ENCODE assay signal across 15 mouse cellular contexts in the genomic region with DNA sequence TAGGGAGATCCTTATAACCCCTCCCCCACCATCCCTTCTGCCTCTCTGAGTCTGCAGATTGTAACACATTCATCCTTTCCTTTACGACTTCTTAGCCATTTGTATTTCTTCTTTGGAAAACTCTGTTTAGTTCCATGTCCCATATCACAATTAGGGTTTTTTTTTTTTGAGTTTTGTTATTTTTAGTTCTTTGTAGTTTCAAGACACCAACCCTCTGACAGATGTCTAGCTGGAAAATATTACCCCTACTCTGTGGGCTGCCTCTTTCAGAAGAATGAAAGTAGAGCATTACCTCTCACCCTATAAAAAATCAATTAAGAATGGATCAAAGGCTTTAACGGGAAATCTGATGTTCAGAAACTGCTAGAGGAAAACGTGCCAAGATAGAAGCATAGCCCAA.
DNase-seq lines count a peak whose midpoint lies in the region; TF ChIP-seq lines count a peak whose summit lies in the region.
"Had no signal": no experiment of that assay in that cellular context is flagged by ENCODE, and none has a peak within 500 bp of the region (broad histone marks: within the 10 kb centered on the region; RNA-seq: fewer than 3 reads in every experiment).

No protein-coding gene starts in this region.

- H3K79me2 ChIP-seq in CH12.LX (replicated peaks; ENCODE audit: control insufficient read depth, extremely low read depth, insufficient read depth, poor library complexity, severe bottlenecking): no peaks in the 10 kb centered on the region

- H3K9ac ChIP-seq in CH12.LX (ENCODE audit: insufficient read depth, low read depth): no peak overlapping the region

- no peak for TF ChIP-seq RAD21 in CH12.LX (IDR thresholded peaks at IDR 0.05; ENCODE audit: low read depth, low read length)

- dilution Hi-C loops in CH12.LX (cut with MboI; ENCODE audit: extremely low pct_ligation_motif_present, extremely low pct_unique_long_range_greater_than_20kb, low sequenced_read_pairs): no loop called here

- H3K9me3 ChIP-seq in CH12.LX (replicated peaks; ENCODE audit: low read length): no peaks in the 10 kb centered on the region
- H3K9me3 ChIP-seq: G1E had no signal

- in situ Hi-C loops in CH12.LX (cut with MboI; ENCODE audit: low pct_ligation_motif_present, low pct_unique_long_range_greater_than_20kb, low sequenced_read_pairs): no loop called here

- no peaks in the 10 kb centered on the region for H3K36me3 ChIP-seq in CH12.LX (replicated peaks in 1 of 2; ENCODE audit: control insufficient read depth in 1 of 2, insufficient read depth in 1 of 2, low read length in 1 of 2)
- H3K36me3 ChIP-seq: G1E had no signal

- DNase-seq in CH12.LX (ENCODE audit: extremely low read depth): no peak
- DNase-seq in urinary bladder, postnatal 10 days (ENCODE audit: low spot score): no peak
- DNase-seq: adrenal gland, adult 2 months; adrenal gland, adult 8-10 months; adrenal gland, postnatal 10 days; adrenal gland, postnatal 14 days; adrenal gland, postnatal 25 days; adrenal gland, postnatal 36 days; B cell, adult 2 months; cerebellum, adult 11 months; cerebellum, adult 11-12 months; cerebellum, adult 18-20 months; cerebellum, adult 2 months; cerebellum, adult 8-10 months had no signal

- no peak overlapping the region for H3K4me3 ChIP-seq in CH12.LX (replicated peaks in 1 of 3; ENCODE audit: low read depth in 2 of 3, low read length in 2 of 3, poor library complexity in 1 of 3)

- peaks cover 0 to 28% of the 10 kb centered on the region in 2 experiments; a peak in 3 of 4 replicates for H3K4me1 ChIP-seq in CH12.LX (ENCODE audit: control insufficient read depth in 1 of 2, insufficient read depth in 2 of 2)

- no peak overlapping the region for H3K4me2 ChIP-seq in CH12.LX (ENCODE audit: insufficient read depth, low read depth, poor library complexity, severe bottlenecking)

- no peak overlapping the region for H3K27ac ChIP-seq in CH12.LX (ENCODE audit: insufficient read depth, low read depth)

- no peak for TF ChIP-seq CTCF in CH12.LX (conservative IDR thresholded peaks at IDR 0.05 in 1 of 2, IDR thresholded peaks at IDR 0.05 in 1 of 2; ENCODE audit: low read depth in 2 of 2, low read length in 2 of 2)

- H3K27me3 ChIP-seq in CH12.LX (replicated peaks): no peaks in the 10 kb centered on the region

- TF ChIP-seq EP300 in CH12.LX (IDR thresholded peaks at IDR 0.05; ENCODE audit: low read length): peak; percentile 67

- TF ChIP-seq POLR2A in CH12.LX (IDR thresholded peaks at IDR 0.05; ENCODE audit: low read depth, low read length): no peak

TF ChIP-seq in CH12.LX, 34 proteins besides CTCF, POLR2A, EP300 and RAD21:
- TF ChIP-seq JUND (conservative IDR thresholded peaks at IDR 0.05; ENCODE audit: low read depth, low read length): peak; percentile 53; the same call in 1 of the 2 replicates
- no peak for TF ChIP-seq KAT2A (IDR thresholded peaks at IDR 0.05; ENCODE audit: insufficient replicate concordance, low read length)
- TF ChIP-seq ZNF384 (IDR thresholded peaks at IDR 0.05; ENCODE audit: low read depth, low read length): peak; percentile 84
- TF ChIP-seq IRF4 (IDR thresholded peaks at IDR 0.05; ENCODE audit: low read depth, low read length): 0 out of 2 replicates have a peak, but pooled peaks have one; percentile 39
- TF ChIP-seq TCF12 (IDR thresholded peaks at IDR 0.05; ENCODE audit: low read depth, low read length): peak; percentile 53
- peak; percentile 64 for TF ChIP-seq ETS1 (conservative IDR thresholded peaks at IDR 0.05; ENCODE audit: low read depth, low read length)
- TF ChIP-seq POLR2AphosphoS2 (IDR thresholded peaks at IDR 0.05; ENCODE audit: low read depth, low read length): no peak
- peak; percentile 70 for TF ChIP-seq JUN (IDR thresholded peaks at IDR 0.05; ENCODE audit: insufficient read depth, low read depth, low read length)
- peak; percentile 69; the same call in 1 of the 2 replicates for TF ChIP-seq MEF2A (IDR thresholded peaks at IDR 0.05; ENCODE audit: borderline replicate concordance, low read depth, low read length)
- no peak for TF ChIP-seq HCFC1 (IDR thresholded peaks at IDR 0.05; ENCODE audit: low read depth, low read length)
- no peak for TF ChIP-seq ZMIZ1 (IDR thresholded peaks at IDR 0.05; ENCODE audit: low read depth, low read length)
